Mouse (Mus musculus): Measurements from ENCODE around the gene Sytl4. TPM values are rescaled to one million over a fixed set of nuclear protein-coding genes. Genes with fewer than 3 reads are reported as not detected.

Gene Sytl4
- total RNA-seq (2021) = 1 to 10 TPM in 1 of 2 experiments, under 1 TPM in 1; 0.88 to 1.0 TPM
- long read RNA-seq, experiment 1, partial matches to known transcripts = 0 of 2 reads
- long read RNA-seq, experiment 1, other reads (novel, unspliced or antisense) = 2 of 2 reads
- long read RNA-seq, experiment 2, partial matches to known transcripts = 1 of 2 reads
- long read RNA-seq, experiment 2, other reads (novel, unspliced or antisense) = 0 of 2 reads

- DNase-seq (ENCODE audit: low spot score in 2 of 2) = no peak
These were observed at the start of gene Sytl4 for GRCm38 (mm10) chrX:133981231-133982002. Gene Sytl4, minus strand, starts transcription at chrX:133981812.

DNA sequence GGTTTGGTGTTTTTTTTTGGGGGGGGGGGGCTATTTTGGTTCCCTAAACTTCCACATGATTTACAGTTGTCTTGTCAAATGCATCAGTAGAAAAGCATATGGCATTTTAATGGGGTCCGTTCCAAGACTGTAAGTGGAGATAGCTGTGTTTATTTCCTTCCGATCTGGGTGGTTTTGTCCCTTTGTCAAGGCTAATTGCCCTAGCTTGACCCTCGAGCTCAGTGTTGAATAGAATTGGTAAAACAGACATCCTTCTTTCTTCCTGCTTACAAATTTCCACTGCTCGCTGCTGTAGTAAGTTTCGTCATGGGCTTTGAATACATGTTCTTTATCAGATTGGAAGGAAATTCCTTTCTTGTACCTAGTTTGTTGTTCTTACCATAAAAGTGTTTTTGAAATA is 39.1 kb upstream of the Sytl4 start:
- DNase-seq (ENCODE audit: low spot score in 2 of 2) = no peak

- peak; percentile 60 to 81 for DNase-seq (ENCODE audit: low spot score in 2 of 2)
These were observed 37.4 kb upstream of the Sytl4 start for GRCm38 (mm10) chrX:134019005-134019404.

DNA sequence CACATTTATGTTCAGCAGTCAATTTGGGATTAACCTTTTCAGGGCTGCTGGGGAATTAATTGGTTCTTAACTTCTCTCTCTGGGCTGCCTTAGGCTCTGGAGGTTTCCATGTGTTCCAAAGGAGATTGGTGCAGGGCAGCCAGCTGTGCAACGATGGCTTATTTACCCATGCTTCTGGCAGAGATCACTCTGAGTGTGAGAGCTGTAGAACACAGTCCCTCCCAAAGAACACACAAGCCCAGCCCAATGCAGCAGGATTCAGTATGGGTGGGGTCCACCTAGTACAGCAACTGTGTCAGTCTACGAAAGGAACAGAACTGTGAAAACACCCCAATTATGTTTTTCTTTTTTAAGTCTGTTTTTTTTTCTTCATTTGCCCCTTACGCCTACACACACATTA is 14.3 kb upstream of the Sytl4 start:
- no peak for DNase-seq (ENCODE audit: low spot score in 2 of 2)

DNA sequence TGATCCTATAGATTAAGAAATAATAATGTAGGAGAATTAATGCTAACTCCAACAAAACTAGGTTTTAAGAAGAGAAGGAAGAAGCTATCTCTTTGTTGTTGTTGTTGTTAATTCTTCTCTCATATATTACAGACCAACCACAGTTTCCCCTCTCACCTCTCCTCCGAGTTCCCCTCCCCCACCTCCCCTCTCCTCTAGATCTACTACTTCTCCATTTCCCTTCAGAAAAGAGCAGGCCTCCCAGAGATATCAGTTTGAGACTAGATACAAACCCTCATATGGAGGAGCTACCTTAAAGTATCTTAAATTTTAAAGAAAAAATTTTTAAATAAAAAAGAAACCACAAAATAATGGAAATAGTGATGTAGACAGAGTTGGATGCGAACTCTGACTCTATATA is 17.0 kb downstream of the Sytl4 start:
- DNase-seq (ENCODE audit: low spot score in 2 of 2) = no peak

DNA sequence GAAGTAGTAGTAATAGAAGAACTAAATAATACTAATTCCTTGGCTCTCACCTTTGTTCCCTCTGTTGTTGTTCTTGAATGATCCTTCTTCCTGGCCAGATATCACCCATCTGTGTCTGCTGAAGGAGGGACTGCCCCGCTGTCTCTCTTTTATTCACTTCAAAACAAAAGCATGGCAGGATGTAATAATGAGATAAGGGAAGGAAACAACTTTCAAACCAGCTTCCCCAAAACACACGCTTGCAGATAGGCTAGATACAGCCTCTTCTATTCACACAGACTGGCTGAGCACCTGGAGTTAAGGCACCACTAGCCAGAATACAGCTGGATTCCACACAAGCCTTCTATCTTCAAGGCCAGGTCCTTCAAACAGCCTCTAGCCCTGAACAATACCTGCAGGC is 21.0 kb downstream of the Sytl4 start:
- no peak for DNase-seq (ENCODE audit: low spot score in 2 of 2)

DNA sequence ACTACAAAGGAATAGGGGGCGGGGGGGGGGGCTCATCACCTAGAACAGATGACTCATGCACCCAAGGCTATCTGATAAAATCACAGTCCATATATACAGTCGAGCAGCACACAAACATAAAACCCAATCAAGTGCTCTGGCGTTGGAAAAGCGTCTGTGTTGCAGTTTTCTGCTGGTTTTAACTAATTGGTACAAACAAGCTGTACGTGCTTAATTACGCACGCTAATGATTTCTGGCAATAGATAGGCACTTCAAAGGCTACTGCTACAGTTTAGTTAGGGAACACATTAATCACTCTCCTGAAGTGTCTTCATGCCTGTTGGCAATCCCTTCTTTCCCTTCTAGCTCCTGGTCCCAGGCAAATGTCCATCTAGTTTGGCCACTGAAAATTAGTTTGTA is 27.0 kb downstream of the Sytl4 start:
- no peak for DNase-seq (ENCODE audit: low spot score in 2 of 2)

DNA sequence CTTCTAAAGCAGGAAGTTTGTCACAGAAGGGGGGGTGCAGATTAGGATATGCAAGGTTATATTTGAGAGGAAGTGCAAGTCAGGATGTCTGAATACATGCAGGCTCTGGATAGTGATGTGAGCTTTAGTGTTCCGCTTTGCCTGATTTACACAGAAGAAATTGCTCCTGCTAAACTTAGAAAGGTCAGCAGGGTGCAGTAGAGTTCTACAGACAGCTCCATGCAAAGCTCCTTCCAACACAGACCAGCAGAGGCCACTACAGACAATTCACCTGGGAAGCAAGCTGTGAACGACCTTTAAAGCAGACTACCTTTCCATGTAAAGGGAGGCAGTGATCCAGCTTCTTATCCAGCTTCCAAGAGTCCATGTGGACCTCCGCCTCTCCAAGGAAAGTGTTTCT is 34.2 kb downstream of the Sytl4 start:
- peak; percentile 46 to 68 for DNase-seq (ENCODE audit: low spot score in 2 of 2)

DNA sequence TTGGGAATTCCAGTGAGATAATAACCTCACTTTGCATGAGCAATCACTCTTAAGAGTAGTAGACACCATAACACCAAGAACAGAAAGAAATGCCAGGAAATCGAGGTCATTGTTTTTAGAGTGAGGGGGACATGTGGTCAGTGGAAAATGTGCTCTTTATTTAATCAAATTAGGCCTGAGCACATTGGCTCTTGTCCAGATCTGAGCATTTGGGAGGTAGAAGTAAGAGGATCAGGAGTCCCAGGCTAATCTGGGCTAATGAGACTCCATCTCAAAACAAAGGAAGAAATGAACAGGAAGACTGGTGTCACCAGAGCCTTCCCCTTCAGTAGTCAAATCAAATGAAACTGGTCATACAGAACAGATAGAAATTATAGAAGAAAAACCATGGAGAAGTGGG is 42.1 kb downstream of the Sytl4 start:
- no peak for DNase-seq (ENCODE audit: low spot score in 2 of 2)

DNA sequence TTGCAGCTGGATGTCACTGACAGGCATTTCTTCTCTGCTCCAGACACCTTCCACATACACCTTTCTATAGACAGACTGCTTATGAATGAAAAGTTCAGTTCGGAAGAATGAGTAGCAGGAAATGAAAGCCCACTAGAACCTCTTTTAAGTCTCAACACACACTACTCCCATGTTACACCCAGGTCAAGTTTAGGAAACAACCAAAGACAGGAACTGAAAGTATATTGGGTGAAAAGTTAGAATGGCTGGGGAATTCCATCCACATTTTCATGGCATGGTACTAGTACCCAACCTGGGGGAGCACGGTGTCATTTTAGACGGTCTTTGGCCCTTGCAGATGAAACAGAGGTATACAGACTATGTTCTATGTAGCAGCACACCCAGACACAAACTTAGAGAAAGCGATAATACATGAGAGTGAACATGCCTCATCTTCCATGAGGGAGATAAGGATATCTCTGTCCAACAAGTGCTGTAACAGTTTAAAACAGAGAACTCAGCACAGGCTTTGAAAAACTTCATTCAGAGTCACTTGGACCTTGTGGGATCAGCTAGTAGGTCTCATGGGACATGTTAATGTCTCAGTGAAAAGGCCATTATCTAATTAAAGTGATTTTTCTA is 44.9 kb downstream of the Sytl4 start:
- no peak for DNase-seq (ENCODE audit: low spot score in 2 of 2)

DNA sequence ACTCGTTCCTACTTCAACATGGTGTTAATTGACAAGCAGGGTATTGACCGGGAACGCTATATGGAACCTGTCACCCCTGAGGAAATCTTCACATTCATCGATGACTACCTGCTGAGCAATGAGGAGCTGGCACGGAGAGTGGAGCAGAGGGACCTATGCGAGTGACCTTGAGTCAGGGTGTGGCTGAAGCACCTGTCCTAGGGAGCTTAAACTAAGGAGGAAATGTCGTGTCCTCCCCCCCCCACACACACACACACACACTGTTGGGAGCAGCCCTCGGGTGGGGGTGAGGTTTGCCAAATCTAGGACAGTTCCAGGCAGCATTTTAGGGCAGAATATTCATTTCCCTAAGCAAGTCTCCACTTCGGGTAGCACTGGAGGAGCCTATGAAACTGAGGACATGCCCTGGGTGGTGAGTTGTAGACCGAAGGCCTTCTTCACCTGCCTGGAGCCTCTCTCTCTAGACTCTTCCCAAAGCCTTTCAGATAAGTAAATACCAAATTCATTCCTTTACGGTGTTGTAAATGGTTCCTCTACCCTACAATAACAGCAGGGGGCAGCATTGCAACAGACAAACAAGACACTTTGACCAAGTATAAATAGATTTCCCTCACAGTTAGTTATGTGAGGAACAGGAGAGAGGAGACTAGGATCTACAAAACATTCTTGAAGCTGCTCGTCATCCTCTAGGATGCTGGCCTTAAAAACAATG is 50.2 kb downstream of the Sytl4 start:
- peak; percentile 5 to 41 for DNase-seq (ENCODE audit: low spot score in 2 of 2)

DNA sequence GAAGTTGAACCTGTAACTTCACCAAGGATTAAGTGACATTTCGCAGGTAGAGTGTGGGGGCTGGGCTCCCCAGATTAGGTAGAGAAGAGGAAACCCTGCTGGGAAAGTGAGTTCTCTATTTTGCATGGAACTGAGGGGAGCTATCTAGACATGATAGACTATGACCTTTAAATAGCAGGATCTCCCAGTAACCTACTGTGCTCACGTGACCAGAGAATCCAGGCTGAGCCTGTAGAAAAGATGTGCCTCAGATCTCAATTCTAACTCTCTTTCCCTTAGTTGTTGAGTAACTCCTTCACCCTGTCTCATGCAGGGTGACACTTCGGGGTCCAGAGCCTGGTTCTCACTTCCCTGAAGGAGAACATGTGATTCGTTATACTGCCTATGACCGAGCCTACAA is 54.9 kb downstream of the Sytl4 start:
- no peak for DNase-seq (ENCODE audit: low spot score in 2 of 2)

DNA sequence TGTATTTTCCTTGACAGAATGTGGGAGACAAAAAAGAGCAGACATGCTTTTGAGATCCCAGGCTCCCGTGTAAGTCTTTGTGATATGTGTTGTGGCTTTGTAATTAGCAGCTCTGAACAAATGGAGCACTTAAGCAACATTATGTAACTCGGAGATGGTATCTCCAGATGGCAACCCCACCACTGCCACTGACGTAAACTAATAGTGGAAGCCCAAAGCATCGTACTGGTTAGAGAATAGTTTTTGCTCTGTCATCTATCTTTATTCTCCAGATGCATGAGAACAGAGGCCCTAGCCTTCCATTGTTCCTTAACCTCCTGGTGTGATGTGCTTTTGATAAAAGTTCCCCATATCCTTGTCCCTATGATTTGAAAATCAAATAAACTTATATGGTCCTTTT is 60.4 kb downstream of the Sytl4 start:
- no peak for DNase-seq (ENCODE audit: low spot score in 2 of 2)

- DNase-seq (ENCODE audit: low spot score in 2 of 2) = no peak
These were observed 67.4 kb downstream of the Sytl4 start for GRCm38 (mm10) chrX:133914219-133914618.

GRCm38 (mm10) chrX:133913006-133913405 is 68.6 kb downstream of the Sytl4 start:
- no peak for DNase-seq (ENCODE audit: low spot score in 2 of 2)

GRCm38 (mm10) chrX:133911397-133912103 is 70.1 kb downstream of the Sytl4 start:
- no peak for DNase-seq (ENCODE audit: low spot score in 2 of 2)

DNA sequence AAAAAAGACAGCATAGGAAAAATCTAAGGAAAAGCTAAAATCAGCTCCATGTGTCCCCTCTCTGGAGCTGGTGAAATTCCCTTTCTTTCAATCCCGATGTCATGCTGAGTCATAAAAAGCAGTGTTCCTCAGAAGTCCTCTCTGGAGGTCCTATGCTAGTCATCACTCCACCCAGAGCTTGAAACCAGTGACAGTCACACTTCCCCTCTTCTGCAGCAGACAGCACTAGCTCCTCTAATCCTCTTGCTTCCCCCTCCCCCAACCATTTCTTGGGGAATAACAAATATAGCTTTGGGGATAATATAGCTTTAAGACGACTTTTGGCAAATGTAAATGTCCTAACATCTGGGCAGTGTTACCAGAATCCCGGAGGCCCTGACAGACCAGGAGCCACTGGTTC is 73.4 kb downstream of the Sytl4 start, which contains the start of gene Srpx2:
Gene Srpx2, plus strand, starts transcription at position 166 of the 400 bp plus-strand sequence.
- no peak for DNase-seq (ENCODE audit: low spot score in 2 of 2)

- DNase-seq (ENCODE audit: low spot score in 2 of 2) = peak; percentile 81 to 92
These were observed 83.5 kb downstream of the Sytl4 start, which contains the start of gene Tspan6 for GRCm38 (mm10) chrX:133898014-133898542. Gene Tspan6, minus strand, starts transcription at chrX:133898429.

GRCm38 (mm10) chrX:133888111-133888510 is 93.5 kb downstream of the Sytl4 start:
- no peak for DNase-seq (ENCODE audit: low spot score in 2 of 2)

- no peak for DNase-seq (ENCODE audit: low spot score in 2 of 2)
These were observed 94.3 kb downstream of the Sytl4 start for GRCm38 (mm10) chrX:133887308-133887707.

Data from layer of hippocampus, postnatal 14 days (tissue).